ENCODE assay signal across 8 mouse cellular contexts in genomic region chr7:126760391-126760802, GRCm38 (mm10). TPM values are rescaled to one million over a fixed set of nuclear protein-coding genes. Genes with fewer than 3 reads are reported as not detected.
A peak's percentile ranks its signal among the peaks of the same experiment; 100 is the strongest.
DNase-seq lines count a peak whose midpoint lies in the region; ATAC-seq and TF ChIP-seq lines count a peak whose summit lies in the region.

No protein-coding gene starts in this region.

- intact Hi-C loops in heart, adult 2 months (cut with DNase I), result loop anchor here (2.0 kb wide), 2 partner anchors 16 to 38 kb away; partner anchors contain the start of gene Ypel3

- no peaks in the 10 kb centered on the region for H3K9me3 ChIP-seq in lung, embryonic 16.5 days (ENCODE audit: control insufficient read depth, low read length)
- no peaks in the 10 kb centered on the region for H3K9me3 ChIP-seq in stomach, embryonic 14.5 days (ENCODE audit: control insufficient read depth, low read depth, low read length)

- peak overlapping the region; percentile 96 for H3K9ac ChIP-seq in heart, adult 2 months (ENCODE audit: low read depth, low read length)
- H3K9ac ChIP-seq in lung, embryonic 16.5 days (ENCODE audit: low read length), result peak overlapping the region; percentile 93
- peak overlapping the region; percentile 86 for H3K9ac ChIP-seq in stomach, embryonic 14.5 days (replicated peaks; ENCODE audit: low read depth, low read length)

- H3K36me3 ChIP-seq in spleen, adult 2 months (ENCODE audit: control insufficient read depth, insufficient read depth, low read length), result peaks cover 9% of the 10 kb centered on the region
- H3K36me3 ChIP-seq in heart, adult 2 months (ENCODE audit: control insufficient read depth, insufficient read depth, low read length), result peaks cover 6% of the 10 kb centered on the region; the same call in 1 of the 2 replicates
- H3K36me3 ChIP-seq in lung, embryonic 16.5 days (ENCODE audit: control insufficient read depth, insufficient read depth, low read length), result peaks cover 20% of the 10 kb centered on the region
- H3K36me3 ChIP-seq in stomach, embryonic 14.5 days (ENCODE audit: control insufficient read depth, insufficient read depth, low read length), result peaks cover 26% of the 10 kb centered on the region; the same call in 1 of the 2 replicates

- no peak for TF ChIP-seq CTCF in spleen, adult 2 months (IDR thresholded peaks at IDR 0.05; ENCODE audit: extremely low read depth, insufficient read depth, insufficient read length, insufficient replicate concordance)
- no peak for TF ChIP-seq CTCF in heart, adult 2 months (IDR thresholded peaks at IDR 0.05)

- TF ChIP-seq EP300 in heart, adult 2 months (IDR thresholded peaks at IDR 0.05; ENCODE audit: insufficient read depth, low read depth, low read length), result peak; percentile 64; the same call in 1 of the 2 replicates

- peak overlapping the region; percentile 78 for H3K4me3 ChIP-seq in spleen, adult 2 months (ENCODE audit: extremely low read depth, insufficient read depth, insufficient read length)
- peak overlapping the region; percentile 81 for H3K4me3 ChIP-seq in heart, adult 2 months
- H3K4me3 ChIP-seq in lung, embryonic 16.5 days (ENCODE audit: low read length), result peak overlapping the region; percentile 86
- H3K4me3 ChIP-seq in stomach, embryonic 14.5 days (ENCODE audit: low read depth, low read length), result peak overlapping the region; percentile 78

- H3K4me2 ChIP-seq in lung, embryonic 16.5 days (ENCODE audit: low read depth, low read length), result peak overlapping the region; percentile 80
- peak overlapping the region; percentile 92 for H3K4me2 ChIP-seq in stomach, embryonic 14.5 days (replicated peaks; ENCODE audit: low read depth, low read length)

- H3K79me2 ChIP-seq in heart, adult 2 months (replicated peaks; ENCODE audit: control insufficient read depth, insufficient read depth, low read length), result no peaks in the 10 kb centered on the region; the same call in 1 of the 2 replicates

- WGBS in spleen, adult 2 months, result 51% methylated on average over 3 of the region's 3 CpGs
- 10% methylated on average over 3 of the region's 3 CpGs for WGBS in heart, adult 2 months
- WGBS in lung, embryonic 16.5 days, result 5% methylated on average over 3 of the region's 3 CpGs
- 6% methylated on average over 3 of the region's 3 CpGs for WGBS in stomach, embryonic 14.5 days

- H3K4me1 ChIP-seq in spleen, adult 2 months (ENCODE audit: control insufficient read depth, insufficient read depth, insufficient read length), result peaks cover 5% of the 10 kb centered on the region; the same call in 1 of the 2 replicates
- peaks cover 8% of the 10 kb centered on the region for H3K4me1 ChIP-seq in heart, adult 2 months (ENCODE audit: control insufficient read depth, insufficient read depth, low read length)
- peaks cover 24% of the 10 kb centered on the region for H3K4me1 ChIP-seq in lung, embryonic 16.5 days (replicated peaks; ENCODE audit: control insufficient read depth, insufficient read depth, low read length)
- H3K4me1 ChIP-seq in stomach, embryonic 14.5 days (ENCODE audit: control insufficient read depth, insufficient read depth, low read length), result peaks cover 22% of the 10 kb centered on the region

- H3K27me3 ChIP-seq in spleen, adult 2 months (ENCODE audit: control insufficient read depth, insufficient read depth, low read length), result no peaks in the 10 kb centered on the region
- no peaks in the 10 kb centered on the region for H3K27me3 ChIP-seq in heart, adult 2 months (ENCODE audit: control insufficient read depth, insufficient read depth, low read length)
- no peaks in the 10 kb centered on the region for H3K27me3 ChIP-seq in lung, embryonic 16.5 days (ENCODE audit: control insufficient read depth, insufficient read depth, low read depth, low read length)
- no peaks in the 10 kb centered on the region for H3K27me3 ChIP-seq in stomach, embryonic 14.5 days (ENCODE audit: control insufficient read depth, insufficient read depth, low read length)

- DNase-seq in spleen, adult 2 months (ENCODE audit: low read depth in 1 of 2, low spot score in 2 of 2), result no peak
- DNase-seq in spleen, adult 12 weeks (ENCODE audit: low spot score), result no peak
- DNase-seq in embryo, embryonic 10 days (ENCODE audit: low spot score), result peak; percentile 57
- peak; percentile 82 to 89 for DNase-seq in heart, adult 2 months
- DNase-seq in kidney, adult 18-20 months, result peak; percentile 63

- peak overlapping the region; percentile 63 for H3K27ac ChIP-seq in spleen, adult 2 months (ENCODE audit: insufficient read depth, low read length)
- peak overlapping the region; percentile 94 for H3K27ac ChIP-seq in heart, adult 2 months
- peak overlapping the region; percentile 98 for H3K27ac ChIP-seq in lung, embryonic 16.5 days (ENCODE audit: low read length)
- H3K27ac ChIP-seq in stomach, embryonic 14.5 days (ENCODE audit: low read length), result peak overlapping the region; percentile 98

- TF ChIP-seq POLR2A in spleen, adult 2 months (IDR thresholded peaks at IDR 0.05; ENCODE audit: low read depth, low read length), result no peak
- TF ChIP-seq POLR2A in heart, adult 2 months (IDR thresholded peaks at IDR 0.05; ENCODE audit: insufficient read depth, low read depth, low read length), result peak; percentile 91

- peak; percentile 93 for ATAC-seq in lung, embryonic 16.5 days (ENCODE audit: low read depth)
- ATAC-seq in stomach, embryonic 14.5 days (ENCODE audit: insufficient number of reproducible peaks, insufficient read depth, low FRiP score, low read depth), result peak; percentile 69
- ATAC-seq in inflammation-experienced regulatory T-cells, adult 6 months, result no peak

RNA-seq across cellular contexts. Expression of gene Mapk3, which starts 1.0 kb away (rescaled TPM):
- polyA plus RNA-seq in spleen, adult 2 months (2012; rRNA removed), result 97.0 and 108 TPM in 2 replicates
- 10 to 100 TPM; 45.9 to 53.1 TPM for total RNA-seq in heart, adult 2 months (2021)
- 111 and 120 TPM in 2 replicates for polyA plus RNA-seq in heart, adult 2 months (2012; rRNA removed)
- 138 and 139 TPM in 2 replicates for polyA plus RNA-seq in lung, embryonic 16.5 days (2015; fragmentation: Nextera tagmentation; extraction: Ambion mirVana)
- 98.4 and 105 TPM in 2 replicates for polyA plus RNA-seq in stomach, embryonic 14.5 days (2014; fragmentation: Nextera tagmentation; extraction: Ambion mirVana)
- 10 to 100 TPM; 15.9 to 20.8 (median 17.2) TPM for polyA plus RNA-seq in inflammation-experienced regulatory T-cells, adult 6 months (2017; shearing (Covaris generic))

RNA-seq across cellular contexts. Expression of gene Gdpd3, which starts 5.7 kb away (rescaled TPM):
- polyA plus RNA-seq in spleen, adult 2 months (2012; rRNA removed), result 7.7 and 62.7 TPM in 2 replicates
- 1 to 10 TPM; 1.3 TPM for total RNA-seq in heart, adult 2 months (2021)
- polyA plus RNA-seq in heart, adult 2 months (2012; rRNA removed), result 4.3 and 75.7 TPM in 2 replicates
- 2.9 and 4.2 TPM in 2 replicates for polyA plus RNA-seq in lung, embryonic 16.5 days (2015; fragmentation: Nextera tagmentation; extraction: Ambion mirVana)
- polyA plus RNA-seq in stomach, embryonic 14.5 days (2014; fragmentation: Nextera tagmentation; extraction: Ambion mirVana), result 1.6 and 2.8 TPM in 2 replicates
- polyA plus RNA-seq in inflammation-experienced regulatory T-cells, adult 6 months (2017; shearing (Covaris generic)), result 100 to 1,000 TPM in 2 of 3 experiments, 10 to 100 TPM in 1; 97.0 to 604 (median 276) TPM

RNA-seq across cellular contexts. Expression of gene Ypel3, which starts 16.4 kb away (rescaled TPM):
- polyA plus RNA-seq in spleen, adult 2 months (2012; rRNA removed), result 393 and 605 TPM in 2 replicates
- 10 to 100 TPM; 60.2 to 89.9 TPM for total RNA-seq in heart, adult 2 months (2021)
- polyA plus RNA-seq in heart, adult 2 months (2012; rRNA removed), result 115 and 144 TPM in 2 replicates
- 111 and 123 TPM in 2 replicates for polyA plus RNA-seq in lung, embryonic 16.5 days (2015; fragmentation: Nextera tagmentation; extraction: Ambion mirVana)
- polyA plus RNA-seq in stomach, embryonic 14.5 days (2014; fragmentation: Nextera tagmentation; extraction: Ambion mirVana), result 103 and 116 TPM in 2 replicates
- polyA plus RNA-seq in inflammation-experienced regulatory T-cells, adult 6 months (2017; shearing (Covaris generic)), result 100 to 1,000 TPM in 1 of 3 experiments, 10 to 100 TPM in 2; 51.9 to 107 (median 70.2) TPM

RNA-seq across cellular contexts. Expression of gene Tbx6, which starts 20.9 kb away (rescaled TPM):
- polyA plus RNA-seq in spleen, adult 2 months (2012; rRNA removed), result 16.6 and 17.9 TPM in 2 replicates
- total RNA-seq in heart, adult 2 months (2021), result under 1 TPM; 0.44 to 0.66 TPM
- 2.3 and 2.9 TPM in 2 replicates for polyA plus RNA-seq in heart, adult 2 months (2012; rRNA removed)
- polyA plus RNA-seq in lung, embryonic 16.5 days (2015; fragmentation: Nextera tagmentation; extraction: Ambion mirVana), result 0.25 and 0.68 TPM in 2 replicates
- 0.56 and 0.95 TPM in 2 replicates for polyA plus RNA-seq in stomach, embryonic 14.5 days (2014; fragmentation: Nextera tagmentation; extraction: Ambion mirVana)
- polyA plus RNA-seq in inflammation-experienced regulatory T-cells, adult 6 months (2017; shearing (Covaris generic)), result 1 to 10 TPM; 2.1 to 3.9 (median 3.7) TPM

RNA-seq across cellular contexts. Expression of gene Ppp4c, which starts 31.9 kb away (rescaled TPM):
- polyA plus RNA-seq in spleen, adult 2 months (2012; rRNA removed), result 175 and 184 TPM in 2 replicates
- 10 to 100 TPM; 31.8 to 31.9 TPM for total RNA-seq in heart, adult 2 months (2021)
- 65.6 and 99.5 TPM in 2 replicates for polyA plus RNA-seq in heart, adult 2 months (2012; rRNA removed)
- 232 and 243 TPM in 2 replicates for polyA plus RNA-seq in lung, embryonic 16.5 days (2015; fragmentation: Nextera tagmentation; extraction: Ambion mirVana)
- 239 and 258 TPM in 2 replicates for polyA plus RNA-seq in stomach, embryonic 14.5 days (2014; fragmentation: Nextera tagmentation; extraction: Ambion mirVana)
- polyA plus RNA-seq in inflammation-experienced regulatory T-cells, adult 6 months (2017; shearing (Covaris generic)), result 100 to 1,000 TPM; 118 to 168 (median 129) TPM

Comparison
In these comparisons a context has a peak if more than half of its experiments do, and no peak if none do; other contexts are left out.
1. DNase-seq: peak in embryo, embryonic 10 days (single experiment), heart, adult 2 months (2 of 2) and kidney, adult 18-20 months (single experiment); none in spleen, adult 2 months (0 of 2) and spleen, adult 12 weeks (single experiment).
2. Peak in every context shown above with its lines, with median percentiles within 50 percentile points of each other: H3K27ac ChIP-seq, H3K4me3 ChIP-seq and H3K9ac ChIP-seq.